Mouse (Mus musculus): Measurements from ENCODE around the gene Kntc1. TPM values are rescaled to one million over a fixed set of nuclear protein-coding genes. Genes with fewer than 3 reads are reported as not detected.

Kntc1 gene
- total RNA-seq, 2 experiments from 2014 or later = 0.56 to 0.86 TPM

- DNase-seq (ENCODE audit: low spot score) = no peak
- intact Hi-C loops (cut with DNase I) = no loop called here
Observed at GRCm38 (mm10) chr5:123862374-123863350, 113.1 kb downstream of the Kntc1 start.

- intact Hi-C loops (cut with DNase I) = no loop called here
- no peak for DNase-seq (ENCODE audit: low spot score)
Observed at GRCm38 (mm10) chr5:123863934-123864333, 114.4 kb downstream of the Kntc1 start.

DNA sequence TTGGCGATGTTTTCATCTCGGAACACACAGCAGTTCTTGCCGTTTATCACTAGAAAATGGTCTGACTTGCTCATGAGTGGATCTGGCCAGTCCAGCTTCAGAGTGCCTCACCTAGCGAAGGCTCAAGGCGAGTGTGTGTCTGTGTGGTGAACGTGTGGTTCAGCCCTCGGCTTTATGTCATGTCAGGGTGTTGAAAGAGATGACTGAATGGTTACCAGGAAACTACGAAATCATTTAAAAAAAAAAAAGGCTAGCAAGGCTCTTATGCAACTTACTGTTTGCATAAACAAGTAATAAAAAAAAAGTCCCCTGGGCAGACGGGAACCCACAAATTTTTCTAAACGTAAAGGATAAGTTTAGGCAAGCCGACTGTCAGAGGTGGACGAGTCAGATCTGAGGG is 115.8 kb downstream of the Kntc1 start, which contains the start of gene Hcar2:
Gene Hcar2, minus strand, starts transcription at position 135 of the 400 bp plus-strand sequence.
- intact Hi-C loops (cut with DNase I) = no loop called here
- DNase-seq (ENCODE audit: low spot score) = no peak

- intact Hi-C loops (cut with DNase I) = no loop called here
- no peak for DNase-seq (ENCODE audit: low spot score)
Observed at GRCm38 (mm10) chr5:123866457-123866856, 116.9 kb downstream of the Kntc1 start.

- DNase-seq (ENCODE audit: low spot score) = no peak
- intact Hi-C loops (cut with DNase I) = no loop called here
Observed at GRCm38 (mm10) chr5:123869615-123870014, 120.1 kb downstream of the Kntc1 start.

Other genes starting within 250 kb of the Kntc1 start
- gene B3gnt4, start 239.3 kb upstream of the Kntc1 start, total RNA-seq (2021) = not detected
- gene Diablo, start 225.5 kb upstream of the Kntc1 start, total RNA-seq (2021) = 10 to 100 TPM; 64.4 to 71.1 TPM
- not detected for gene Gm49027, start 224.2 kb upstream of the Kntc1 start, total RNA-seq (2021)
- gene Vps33a, start 176.7 kb upstream of the Kntc1 start, total RNA-seq (2021) = 10 to 100 TPM; 24.8 to 34.0 TPM
- 100 to 1,000 TPM; 135 to 152 TPM for gene Clip1, start 65.1 kb upstream of the Kntc1 start, total RNA-seq (2021)
- 10 to 100 TPM; 23.2 to 25.1 TPM for gene Zcchc8, start 28.6 kb upstream of the Kntc1 start, total RNA-seq (2021)
- 10 to 100 TPM; 45.9 to 47.3 TPM for gene Rsrc2, start 302 bp upstream of the Kntc1 start, total RNA-seq (2021)
- under 1 TPM; 0.13 to 0.25 TPM for gene Hcar2, start 115.8 kb downstream of the Kntc1 start, total RNA-seq (2021)
- gene Hcar1, start 130.3 kb downstream of the Kntc1 start, total RNA-seq (2021) = under 1 TPM; 0.49 to 0.81 TPM
- gene Denr, start 157.5 kb downstream of the Kntc1 start, total RNA-seq (2021) = 10 to 100 TPM; 48.0 to 48.9 TPM
- under 1 TPM in 1 of 2 experiments, not detected in 1; 0.50 TPM for gene Gm43518, start 177.7 kb downstream of the Kntc1 start, total RNA-seq (2021)
- 1 to 10 TPM; 1.3 to 2.1 TPM for gene Ccdc62, start 181.0 kb downstream of the Kntc1 start, total RNA-seq (2021)
- gene Hip1r, start 223.9 kb downstream of the Kntc1 start, total RNA-seq (2021) = 10 to 100 TPM; 13.4 to 19.0 TPM